Mouse (Mus musculus): ENCODE results near the gene Tmem161a. TPM values are rescaled to one million over a fixed set of nuclear protein-coding genes. Genes with fewer than 3 reads are reported as not detected.

Tmem161a gene
- total RNA-seq, 2 experiments from 2014 or later, result 43.5 to 57.1 TPM

DNA sequence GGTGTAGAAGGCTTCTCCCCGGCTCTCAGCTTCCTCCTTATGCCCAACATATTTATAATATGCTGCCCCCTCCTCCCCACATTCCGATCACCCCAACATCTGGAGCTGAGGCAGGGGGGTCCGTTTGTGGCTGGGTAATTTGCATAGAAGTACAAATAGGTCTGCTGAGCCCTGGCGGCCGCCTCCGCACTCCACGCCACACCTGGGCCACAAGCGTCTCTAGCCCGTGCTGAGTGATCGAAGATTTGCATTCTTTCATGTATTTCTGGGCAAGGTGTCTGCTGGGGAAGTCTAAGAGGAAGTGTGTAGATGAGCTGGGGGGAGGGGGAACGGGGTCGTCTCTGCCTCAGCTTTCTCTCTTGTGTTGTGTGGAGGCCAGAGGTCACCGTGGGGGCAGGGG lies 12.1 kb upstream of the Tmem161a start:
- DNase-seq, result no peak

DNA sequence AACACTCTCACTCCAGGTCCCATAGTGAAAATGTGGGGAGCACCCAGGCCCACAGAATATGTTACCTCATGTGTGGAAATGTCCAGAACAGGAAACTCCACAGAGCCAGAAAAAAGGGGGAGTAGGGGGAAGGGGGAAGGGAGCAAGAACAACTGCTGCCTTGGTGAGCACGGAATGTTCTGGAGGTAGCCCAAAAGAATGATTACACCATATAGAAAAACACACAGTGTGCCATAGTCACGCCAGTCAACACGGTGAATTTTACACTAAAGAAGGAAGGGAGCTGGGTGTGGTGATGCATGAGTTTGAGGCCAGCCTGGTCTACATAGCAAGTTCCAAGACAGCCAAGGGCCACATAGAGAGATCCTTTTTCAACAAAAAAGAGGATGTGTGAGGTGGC lies 8.8 kb upstream of the Tmem161a start:
- DNase-seq, result no peak

DNA sequence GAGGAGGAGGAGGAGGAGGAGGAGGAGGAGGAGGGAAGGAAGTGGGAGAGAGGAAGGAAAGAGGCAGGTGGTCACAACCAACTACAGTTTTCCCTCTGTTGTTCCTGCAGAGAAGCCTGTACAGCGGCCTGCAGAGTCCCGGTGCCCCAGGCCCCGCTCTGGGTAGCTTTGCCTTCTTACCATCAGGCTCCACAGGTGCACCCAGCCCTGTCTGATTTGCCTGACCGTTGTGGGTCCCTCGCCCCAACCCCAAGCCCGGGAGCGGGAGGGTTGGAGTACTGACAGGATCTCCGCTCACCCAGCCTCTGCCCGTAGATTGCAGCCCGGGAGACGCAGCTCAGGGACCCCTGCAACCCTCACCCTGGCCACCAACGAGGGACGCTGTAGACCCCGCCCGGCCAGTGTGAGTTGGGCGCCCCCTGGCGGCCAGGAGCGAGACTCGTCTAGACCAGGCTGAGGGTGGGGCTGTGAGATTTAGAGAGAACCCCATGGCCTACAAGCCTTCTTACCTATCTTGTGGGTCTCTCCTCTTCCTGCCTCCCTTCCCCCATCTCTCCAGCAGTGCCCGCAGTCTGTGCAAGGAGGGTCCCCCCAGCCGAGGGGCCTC lies 5.5 kb upstream of the Tmem161a start:
- DNase-seq, result peak; percentile 39 to 50

DNA sequence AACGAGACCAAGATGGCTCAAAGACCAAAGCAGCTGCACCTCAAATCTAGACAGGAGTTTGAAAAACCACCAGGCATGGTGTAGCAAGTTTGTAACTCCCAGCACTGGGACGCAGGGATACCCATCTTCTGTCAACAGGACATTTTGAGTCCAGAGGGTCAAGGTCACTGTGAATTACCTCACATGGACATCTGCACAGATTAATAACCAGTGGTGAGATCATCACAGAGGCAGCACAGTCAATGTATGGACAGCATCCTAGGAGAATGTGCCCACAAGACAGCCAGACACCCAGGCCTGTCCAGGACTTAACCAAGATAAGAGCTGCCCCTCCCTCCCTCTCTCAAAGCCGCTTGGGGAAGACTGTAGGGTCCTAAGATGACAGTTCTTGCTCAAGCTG lies 2.0 kb upstream of the Tmem161a start:
- no peak for DNase-seq

DNA sequence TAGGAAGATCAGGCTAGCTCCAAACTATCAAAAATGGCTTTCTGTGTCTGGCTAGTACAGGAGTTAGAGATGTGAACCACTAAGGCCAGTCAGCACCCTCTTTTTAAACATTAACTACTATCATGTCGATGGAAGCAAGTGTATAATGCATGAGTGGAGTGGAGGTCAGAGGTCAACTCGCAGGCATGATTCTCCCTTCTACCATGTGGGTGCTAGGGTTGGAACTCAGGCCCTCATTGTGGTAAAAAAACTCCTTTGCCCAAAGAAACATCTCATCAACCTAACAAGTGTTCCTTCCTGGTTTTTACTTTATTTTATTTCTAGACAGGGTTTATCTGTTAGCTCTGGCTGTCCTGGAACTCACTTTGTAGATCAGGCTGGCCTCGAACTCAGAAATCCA lies 1.4 kb upstream of the Tmem161a start:
- DNase-seq, result no peak

DNA sequence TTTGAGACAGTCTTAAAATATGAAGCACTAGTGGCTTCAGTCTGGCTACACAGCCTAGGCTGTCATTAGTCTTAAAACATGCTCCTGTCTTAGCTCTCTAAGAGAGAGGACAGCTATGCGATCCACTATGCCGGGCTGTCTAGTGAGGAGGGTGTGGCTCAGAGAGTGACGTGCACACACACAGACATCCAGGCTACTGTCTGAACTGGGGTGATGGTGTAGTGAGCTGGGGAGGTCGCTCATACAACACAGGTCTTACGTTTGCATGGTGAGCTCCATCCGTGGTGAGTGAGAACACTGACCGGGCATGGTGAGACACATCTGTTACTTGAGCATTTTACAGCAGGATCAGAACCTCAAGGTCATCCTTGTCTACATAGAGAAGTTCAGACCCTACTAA lies 916 bp upstream of the Tmem161a start:
- no peak for DNase-seq

DNA sequence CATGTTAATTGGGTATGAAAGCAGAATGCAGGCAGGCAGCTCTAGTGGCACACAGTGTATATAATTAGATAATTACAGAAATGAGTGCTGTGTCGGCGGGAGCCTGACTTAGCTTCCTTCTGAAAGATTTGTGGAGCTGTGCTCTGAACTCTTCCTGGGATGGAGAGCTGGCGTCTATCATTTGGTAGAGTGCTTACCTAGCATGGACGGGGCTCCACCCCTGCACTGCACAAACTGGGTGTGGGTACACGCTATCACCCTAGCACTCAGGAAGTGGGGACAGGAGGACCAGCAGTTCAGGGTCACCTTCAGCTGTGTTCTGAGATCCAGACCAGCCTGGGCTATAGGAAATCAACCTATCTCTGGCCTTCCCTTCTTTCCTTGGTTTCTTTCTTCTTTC lies 1.2 kb downstream of the Tmem161a start:
- no peak for DNase-seq

DNA sequence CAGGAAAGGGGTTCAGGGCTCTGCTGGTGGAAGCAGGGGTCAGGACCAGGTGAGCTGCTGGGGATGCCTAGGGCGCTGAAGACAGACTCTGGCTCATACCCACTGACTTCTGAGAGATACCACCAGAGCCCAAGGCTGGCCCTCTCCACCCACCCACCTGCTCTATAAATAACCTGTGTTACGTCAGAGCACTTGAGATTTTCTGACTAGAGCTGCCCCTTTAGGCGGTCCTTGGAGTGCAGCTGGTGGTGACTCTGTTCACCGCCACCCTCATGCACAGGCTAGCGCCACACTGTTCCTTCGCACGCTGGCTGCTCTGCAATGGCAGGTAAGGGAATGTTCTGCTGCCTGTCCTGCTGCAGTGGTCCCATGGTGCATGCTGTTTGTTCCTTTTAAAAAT lies 1.9 kb downstream of the Tmem161a start:
- DNase-seq, result no peak

DNA sequence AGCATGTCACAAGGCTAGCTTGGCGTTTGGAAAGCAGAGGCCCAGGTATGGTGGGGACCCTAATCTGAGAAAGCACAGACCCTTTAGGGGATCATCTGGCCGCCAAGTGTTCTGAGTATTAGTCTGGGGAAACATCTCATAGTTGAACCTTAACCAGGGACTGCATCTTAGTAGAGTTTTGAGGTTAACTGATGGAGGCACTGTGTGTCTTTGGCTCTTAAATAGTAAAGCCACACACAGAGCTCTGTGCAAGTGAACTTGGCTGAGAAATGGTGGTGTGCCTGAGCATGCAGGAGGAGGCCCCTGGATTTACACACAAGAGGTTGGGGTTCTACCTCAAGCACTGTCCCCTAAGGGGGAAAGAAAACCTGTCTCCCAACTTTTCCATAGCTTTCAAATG lies 6.1 kb downstream of the Tmem161a start:
- no peak for DNase-seq

DNA sequence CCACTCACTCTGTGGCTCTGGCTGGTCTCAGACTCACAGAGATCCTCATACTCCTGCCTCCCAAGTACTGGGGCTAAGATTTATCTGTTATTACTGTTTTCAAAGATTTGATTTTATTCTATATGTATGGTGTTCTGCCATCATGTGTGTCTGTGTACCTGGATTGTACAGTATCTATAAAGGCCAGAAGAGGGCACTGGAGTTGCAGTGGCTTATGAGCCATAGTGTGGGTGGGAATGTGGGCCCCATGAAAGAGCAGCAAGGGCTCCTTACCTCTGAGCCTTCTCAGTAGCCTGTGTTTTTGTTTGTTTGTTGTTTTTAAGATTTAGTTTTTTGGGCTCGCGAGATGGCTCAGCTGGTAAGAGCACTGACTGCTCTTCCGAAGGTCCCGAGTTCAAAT lies 6.9 kb downstream of the Tmem161a start:
- DNase-seq, result no peak

DNA sequence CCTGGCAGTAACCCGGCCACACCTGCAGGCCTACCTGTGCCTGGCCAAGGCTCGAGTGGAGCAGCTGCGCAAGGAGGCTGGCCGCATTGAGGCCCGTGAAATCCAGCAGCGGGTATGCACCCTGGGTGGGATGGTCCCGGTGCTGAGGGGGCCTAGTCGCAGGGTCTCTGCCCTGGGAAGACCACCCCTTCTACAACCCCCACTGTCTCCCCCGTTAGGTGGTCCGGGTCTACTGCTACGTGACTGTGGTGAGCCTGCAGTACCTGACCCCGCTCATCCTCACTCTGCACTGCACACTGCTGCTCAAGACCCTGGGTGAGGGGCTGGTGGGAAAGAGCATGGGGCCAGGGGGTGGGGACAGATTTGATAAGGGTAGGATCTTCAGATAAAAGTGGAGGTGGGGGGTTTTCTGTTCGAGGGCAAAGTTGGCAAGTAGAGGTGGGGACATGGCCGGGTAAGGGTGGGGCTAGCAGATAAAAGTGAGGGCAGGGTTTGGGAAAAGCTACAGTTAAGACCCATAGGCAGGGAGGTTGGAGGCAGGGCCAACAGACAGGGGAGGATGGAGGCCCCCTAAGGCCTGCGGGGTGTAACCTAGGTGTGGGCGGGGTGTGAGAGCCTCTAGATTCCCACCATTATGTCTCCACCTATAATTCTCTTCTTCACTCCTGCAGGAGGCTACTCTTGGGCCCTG lies 9.2 kb downstream of the Tmem161a start:
- DNase-seq, result no peak

DNA sequence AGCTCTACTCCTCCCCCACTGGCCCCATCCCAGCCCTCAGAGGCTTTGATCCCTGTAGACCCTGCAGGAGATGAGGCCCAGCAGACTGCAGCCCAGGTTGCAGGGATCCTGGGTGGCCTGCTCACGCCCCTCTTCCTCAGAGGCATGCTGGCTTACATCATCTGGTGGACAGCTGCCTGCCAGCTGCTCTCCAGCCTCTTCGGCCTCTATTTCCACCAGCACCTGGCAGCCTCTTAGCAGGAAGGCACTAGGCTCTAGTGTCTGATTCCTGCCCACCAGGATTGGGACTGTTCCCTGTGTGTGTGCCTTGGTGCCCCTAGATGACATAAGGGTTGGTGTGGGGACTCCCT lies 9.7 kb downstream of the Tmem161a start:
- DNase-seq, result no peak

DNA sequence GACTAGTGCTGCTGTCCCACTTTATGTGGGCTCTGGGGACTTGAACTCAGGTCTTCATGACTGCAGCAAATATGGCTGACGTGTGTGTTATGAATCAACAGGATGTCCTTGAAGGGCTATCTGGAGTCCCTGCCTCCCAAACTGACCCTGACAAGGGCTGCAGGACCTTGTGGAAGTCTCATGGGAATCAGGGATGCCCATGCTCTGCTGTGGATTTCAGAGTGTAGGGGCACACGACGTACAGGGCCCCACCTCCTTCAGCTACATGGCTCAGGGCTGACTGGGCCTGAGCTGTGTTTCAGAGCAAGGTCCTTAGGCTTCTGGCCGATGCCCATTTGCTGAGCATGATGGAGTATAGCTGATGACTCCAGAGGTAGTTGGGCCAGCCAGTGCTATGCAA lies 11.0 kb downstream of the Tmem161a start:
- no peak for DNase-seq

DNA sequence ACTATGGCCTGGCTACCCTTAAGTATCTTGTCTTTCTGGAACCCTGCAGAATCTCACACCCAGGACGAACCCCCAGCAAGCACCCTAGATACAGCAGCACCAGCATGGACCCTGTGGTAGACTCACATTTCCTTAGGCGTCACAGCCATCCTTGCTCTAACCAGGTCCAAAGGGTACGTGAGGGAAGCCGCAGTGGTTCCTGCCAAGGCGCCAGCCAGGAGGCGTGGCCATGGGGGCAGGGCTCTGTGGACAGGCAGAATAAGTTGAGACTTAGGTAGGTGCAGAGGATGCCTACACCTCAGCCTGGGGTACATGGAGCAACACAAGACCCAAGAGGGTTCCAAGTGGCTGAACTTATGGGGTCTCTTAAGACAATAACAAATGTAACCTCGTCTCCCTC lies 16.6 kb downstream of the Tmem161a start:
- DNase-seq, result no peak

DNA sequence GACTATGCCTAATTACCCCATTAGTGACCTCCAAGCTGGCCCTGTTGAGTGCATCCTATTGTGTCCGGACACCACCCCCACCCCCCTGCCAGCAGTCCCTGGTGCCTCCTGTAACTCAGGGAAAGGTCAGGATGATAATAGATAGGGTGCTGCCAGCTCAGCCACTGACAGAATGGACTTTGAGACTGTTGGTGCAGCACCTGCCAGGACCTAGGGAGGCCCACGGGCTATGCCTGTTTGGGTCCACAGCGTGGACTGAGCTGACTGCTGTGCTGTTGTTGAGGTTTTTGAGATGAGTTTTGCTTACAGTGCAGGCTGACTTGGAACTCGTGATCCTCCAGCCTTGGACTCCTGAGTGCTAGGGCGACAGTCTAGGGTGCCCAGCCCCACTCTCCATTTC lies 21.1 kb downstream of the Tmem161a start:
- no peak for DNase-seq

DNA sequence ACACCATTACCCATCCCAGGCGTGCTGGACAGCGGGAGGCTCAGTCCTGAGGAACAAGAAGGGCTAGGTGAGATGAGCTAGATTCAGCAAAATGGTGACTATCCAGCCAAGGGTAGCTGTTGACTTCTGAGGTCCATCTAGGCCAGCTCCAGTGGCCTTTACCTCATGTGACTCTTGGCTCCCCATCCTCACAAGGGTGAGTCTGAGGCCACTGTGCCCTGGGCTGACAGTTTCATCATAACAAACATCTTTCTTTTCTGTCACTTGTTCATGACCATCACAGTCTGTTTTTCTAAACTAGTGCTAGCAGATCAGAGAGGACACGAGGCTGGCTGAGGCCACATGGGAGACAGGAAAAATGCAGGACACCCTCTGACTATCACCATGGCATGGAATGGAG lies 22.0 kb downstream of the Tmem161a start:
- DNase-seq, result no peak

DNA sequence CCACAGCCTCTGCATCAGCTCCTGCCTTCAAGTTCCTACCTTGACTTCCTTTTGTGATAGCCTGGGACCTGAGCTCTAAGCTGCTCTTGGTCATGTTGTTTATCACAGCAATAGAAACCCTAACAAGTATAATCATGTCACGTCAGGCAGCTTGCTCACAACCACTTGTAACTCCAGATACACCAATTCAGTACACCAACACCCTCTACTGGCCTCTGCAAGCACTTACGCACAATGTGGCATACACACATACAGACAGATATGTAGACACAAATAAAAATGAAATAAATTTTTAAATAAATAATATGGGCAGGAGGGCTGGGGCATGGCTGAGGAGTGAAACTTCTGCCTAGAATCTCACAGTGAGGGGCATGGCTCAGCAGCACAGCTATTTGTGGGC lies 23.6 kb downstream of the Tmem161a start:
- DNase-seq, result no peak

DNA sequence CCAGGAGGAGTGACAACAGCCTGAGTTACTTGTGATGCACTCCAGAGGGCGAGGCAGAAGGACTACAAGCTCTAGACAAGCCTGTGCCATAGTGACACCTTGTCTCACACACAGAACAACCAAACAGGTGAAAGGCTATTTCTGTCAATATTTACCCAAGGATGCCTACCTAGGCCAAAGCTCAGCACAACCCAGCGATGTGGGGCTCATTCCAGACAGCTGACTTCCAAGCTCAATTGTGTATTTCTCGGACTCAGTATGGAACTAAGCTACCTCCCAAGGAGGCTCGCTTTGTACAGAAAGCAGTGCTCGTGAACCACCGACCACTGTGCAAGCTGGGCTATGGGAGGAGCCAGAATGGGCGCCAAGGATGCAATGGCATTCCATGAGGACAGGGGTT lies 25.4 kb downstream of the Tmem161a start:
- DNase-seq, result no peak

DNA sequence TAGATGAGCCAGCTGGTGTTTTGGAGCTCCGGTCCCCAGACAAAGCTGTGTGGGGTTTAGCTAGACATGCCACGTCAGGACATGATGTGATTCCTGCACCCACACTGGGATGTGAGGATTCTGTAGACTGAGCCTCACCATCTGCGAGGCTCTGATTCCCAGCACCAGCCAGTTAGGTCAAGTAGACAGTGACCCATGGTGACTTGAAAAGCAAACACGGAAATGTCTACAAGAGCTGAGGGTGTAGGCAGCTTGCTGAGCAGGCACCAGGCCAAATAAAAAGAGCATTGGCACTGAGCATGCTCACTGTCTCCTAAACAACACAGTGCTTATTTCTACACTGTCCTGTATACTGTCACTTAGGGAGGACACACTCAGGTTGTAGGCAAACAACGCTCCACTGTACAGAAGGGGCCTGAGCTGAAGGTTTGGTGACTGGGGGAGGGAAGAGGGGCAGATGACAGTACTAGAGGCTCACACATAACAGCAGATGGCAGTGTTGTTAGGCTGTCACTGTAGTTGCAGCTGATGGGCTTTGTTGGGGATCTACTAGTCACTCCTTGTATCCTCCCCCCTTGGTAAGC lies 28.0 kb downstream of the Tmem161a start:
- DNase-seq, result peak; percentile 65 to 68

DNA sequence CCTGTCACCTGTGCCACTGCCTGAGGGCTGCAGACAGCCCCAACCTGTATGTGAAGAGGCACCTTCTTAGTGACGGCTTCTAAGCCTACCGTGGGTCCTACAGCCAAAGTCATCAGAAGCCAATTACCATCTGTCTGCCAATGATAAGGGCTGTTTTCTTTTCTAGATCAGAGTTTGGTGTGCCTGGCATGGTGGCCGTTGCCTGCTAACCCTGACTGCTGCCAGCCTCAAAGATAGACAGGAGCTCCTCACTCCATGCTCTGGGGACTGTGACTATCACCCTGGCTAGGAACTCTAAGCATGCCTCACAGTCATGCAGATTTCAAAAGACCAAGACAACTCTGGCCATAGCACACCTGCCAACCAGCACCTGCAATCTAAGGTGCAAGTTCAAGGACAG lies 29.3 kb downstream of the Tmem161a start:
- no peak for DNase-seq

DNA sequence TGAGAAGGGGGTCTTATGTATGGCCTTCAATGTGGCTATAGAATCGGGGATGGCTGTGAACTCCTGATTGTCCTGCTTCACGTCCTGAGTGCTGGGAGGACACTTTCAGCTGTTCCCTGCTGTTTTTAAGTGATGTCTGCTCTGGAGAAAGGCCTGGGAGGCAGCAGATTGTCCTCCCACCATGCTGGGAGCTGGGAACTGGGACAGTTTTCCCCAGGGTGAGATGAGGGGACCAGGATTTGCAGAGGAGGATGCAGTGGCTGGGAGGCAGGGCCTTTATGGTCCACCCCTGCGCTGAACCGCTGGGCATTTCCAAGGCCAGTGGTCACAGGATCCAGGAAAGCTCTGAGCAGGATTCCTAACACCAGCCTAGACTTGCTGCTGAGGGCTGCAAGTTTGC lies 30.9 kb downstream of the Tmem161a start:
- no peak for DNase-seq

DNA sequence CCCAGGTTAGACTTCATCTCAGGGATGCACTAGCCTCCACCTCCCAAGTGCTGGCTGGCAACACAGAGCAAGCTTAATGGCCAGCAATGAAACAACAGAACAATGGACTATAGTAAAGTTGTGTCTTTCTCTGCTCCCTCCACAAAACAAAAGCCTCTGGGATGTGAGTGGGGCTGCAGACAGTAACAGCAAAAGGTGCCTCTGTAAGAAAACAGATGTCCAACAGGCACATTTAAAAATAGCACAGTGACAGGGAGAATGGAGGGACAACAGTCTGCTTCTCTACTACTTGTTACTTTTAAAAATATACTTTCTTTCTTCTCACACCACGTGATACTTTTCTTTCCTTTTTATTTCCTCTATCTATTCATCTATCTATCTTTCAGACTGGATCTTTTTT lies 32.6 kb downstream of the Tmem161a start:
- DNase-seq, result no peak

DNA sequence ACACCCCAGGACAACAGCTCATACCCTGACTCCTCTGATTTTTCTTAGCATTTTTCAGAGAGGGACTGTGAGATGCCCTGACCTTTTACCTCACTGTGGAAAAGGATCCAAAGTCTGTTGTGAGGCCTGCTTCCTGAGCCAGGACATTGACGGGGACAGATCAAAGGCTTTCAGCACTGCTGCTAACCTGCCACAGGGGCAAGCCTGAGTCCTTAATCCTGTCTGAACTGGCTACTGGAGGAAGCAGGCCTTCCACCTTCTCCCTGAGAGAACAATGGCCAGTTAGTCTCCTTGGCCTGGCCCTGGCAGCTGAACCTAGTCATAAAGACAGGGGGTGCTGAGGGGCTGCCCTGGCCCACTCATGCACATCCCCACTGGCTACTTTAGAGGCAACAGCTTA lies 36.0 kb downstream of the Tmem161a start:
- DNase-seq, result no peak

DNA sequence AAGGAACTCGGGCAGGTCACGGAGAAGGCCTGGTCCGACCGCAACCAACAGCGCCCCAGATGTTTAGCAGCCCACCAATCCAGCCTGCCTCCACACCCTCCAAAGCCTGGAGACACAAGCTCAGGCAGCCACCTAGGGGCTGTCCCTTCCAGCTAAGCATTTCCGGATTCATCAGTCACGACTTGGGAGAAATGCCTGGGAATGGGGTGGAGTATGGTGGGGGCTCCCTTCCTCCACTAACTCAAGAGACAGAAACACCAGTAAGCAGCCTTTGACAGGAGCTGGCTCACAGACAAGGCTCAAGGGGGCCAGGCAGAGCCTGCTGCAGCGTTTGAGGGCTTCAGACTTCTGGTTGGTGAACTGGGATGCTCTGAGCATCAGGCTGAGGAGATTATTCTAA lies 38.4 kb downstream of the Tmem161a start:
- no peak for DNase-seq

DNA sequence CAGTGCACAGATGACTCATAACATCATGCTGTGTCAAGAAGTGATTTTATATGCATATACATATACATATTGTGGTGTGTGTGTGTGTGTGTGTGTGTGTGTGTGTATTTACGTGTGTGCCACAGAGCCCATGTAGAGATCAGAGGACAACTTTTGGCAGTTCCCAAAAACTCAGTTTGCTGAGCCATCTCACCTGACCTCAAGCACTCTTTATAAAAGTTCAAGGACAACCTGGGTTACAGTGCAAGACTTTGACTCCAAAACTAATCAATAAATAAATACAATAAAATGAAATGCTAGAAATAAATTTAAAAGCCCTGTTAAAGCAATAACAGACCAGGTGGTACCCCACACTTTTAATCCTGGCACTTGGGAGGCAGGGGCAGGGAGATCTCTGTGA lies 39.1 kb downstream of the Tmem161a start:
- DNase-seq, result no peak

Data from layer of hippocampus, postnatal 36 days (tissue).